Mouse (Mus musculus): ENCODE results near the gene Adcy1.

DNA sequence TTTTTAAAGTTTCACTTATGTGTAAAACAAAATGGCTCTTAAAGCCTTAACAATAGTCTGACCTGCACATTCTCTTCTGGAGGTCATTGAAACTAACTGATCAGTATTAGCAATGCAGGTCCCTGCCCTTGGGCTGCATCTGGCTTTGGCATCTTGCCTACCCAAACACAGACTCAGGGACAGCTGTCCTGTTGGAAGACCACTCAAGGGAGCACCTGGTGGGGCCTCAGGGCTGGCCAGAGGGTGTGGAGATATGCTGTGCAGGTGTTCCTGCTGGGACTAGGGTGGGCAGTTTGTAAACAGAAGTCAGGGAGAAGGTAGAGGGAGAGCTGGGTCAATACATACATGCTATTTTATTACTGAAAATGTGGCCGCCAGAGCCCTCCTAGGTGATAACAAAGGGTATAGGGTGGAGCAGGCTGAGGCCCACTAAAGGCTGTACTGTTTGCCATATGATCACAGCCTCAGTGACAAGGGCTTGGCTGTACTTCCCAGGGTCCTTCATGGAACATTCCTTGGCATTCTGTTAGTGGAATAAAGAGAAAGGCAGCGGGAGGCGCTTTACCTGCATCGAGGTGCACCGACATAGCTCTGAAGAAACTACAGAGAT, 73.1 kb downstream of the Adcy1 start:
- no peak for TF ChIP-seq CTCF (IDR thresholded peaks at IDR 0.05; ENCODE audit: control insufficient read depth, insufficient read depth, low read length)
- no peak for TF ChIP-seq POLR2A (IDR thresholded peaks at IDR 0.05; ENCODE audit: borderline replicate concordance, control insufficient read depth, low read depth, low read length)
